Mouse (Mus musculus): ENCODE measurements around the gene Lbhd2. TPM values are rescaled to one million over a fixed set of nuclear protein-coding genes. Genes with fewer than 3 reads are reported as not detected.
A peak's percentile ranks its signal among the peaks of the same experiment; 100 is the strongest.

Gene Lbhd2
- polyA plus RNA-seq (2012; rRNA removed), result 0.46 and 0.93 TPM in 2 replicates

GRCm38 (mm10) chr12:111406622-111407021 is at the start of gene Lbhd2:
Lbhd2 (plus strand) TSS chr12:111406809.
- TF ChIP-seq POLR2A (IDR thresholded peaks at IDR 0.05; ENCODE audit: borderline replicate concordance, extremely low read depth, insufficient read depth, insufficient read length, poor library complexity, severe bottlenecking) (no peak), CTCF (IDR thresholded peaks at IDR 0.05; ENCODE audit: borderline replicate concordance, extremely low read depth, insufficient read depth, insufficient read length) (no peak)
- DNase-seq (ENCODE audit: low read depth), result no peak

- peak; percentile 49 for DNase-seq (ENCODE audit: low read depth)
Observed at GRCm38 (mm10) chr12:111360671-111361070, 45.9 kb upstream of the Lbhd2 start.

GRCm38 (mm10) chr12:111361319-111362098 is 45.1 kb upstream of the Lbhd2 start:
- no peak for DNase-seq (ENCODE audit: low read depth)

More at GRCm38 (mm10) chr12:111360671-111361070, 45.9 kb upstream of the Lbhd2 start:
- TF ChIP-seq POLR2A (IDR thresholded peaks at IDR 0.05; ENCODE audit: borderline replicate concordance, extremely low read depth, insufficient read depth, insufficient read length, poor library complexity, severe bottlenecking), result no peak
- no peak for TF ChIP-seq CTCF (IDR thresholded peaks at IDR 0.05; ENCODE audit: borderline replicate concordance, extremely low read depth, insufficient read depth, insufficient read length)

GRCm38 (mm10) chr12:111364234-111364633 is 42.4 kb upstream of the Lbhd2 start:
- peak; percentile 31; the same call in 1 of the 2 replicates for TF ChIP-seq CTCF (IDR thresholded peaks at IDR 0.05; ENCODE audit: borderline replicate concordance, extremely low read depth, insufficient read depth, insufficient read length)
- TF ChIP-seq POLR2A (IDR thresholded peaks at IDR 0.05; ENCODE audit: borderline replicate concordance, extremely low read depth, insufficient read depth, insufficient read length, poor library complexity, severe bottlenecking), result no peak
- no peak for DNase-seq (ENCODE audit: low read depth)

More at GRCm38 (mm10) chr12:111361319-111362098, 45.1 kb upstream of the Lbhd2 start:
- TF ChIP-seq CTCF (IDR thresholded peaks at IDR 0.05; ENCODE audit: borderline replicate concordance, extremely low read depth, insufficient read depth, insufficient read length) (no peak), POLR2A (IDR thresholded peaks at IDR 0.05; ENCODE audit: borderline replicate concordance, extremely low read depth, insufficient read depth, insufficient read length, poor library complexity, severe bottlenecking) (no peak)

GRCm38 (mm10) chr12:111367065-111367464 is 39.5 kb upstream of the Lbhd2 start:
- no peak for DNase-seq (ENCODE audit: low read depth)
- no peak for TF ChIP-seq POLR2A (IDR thresholded peaks at IDR 0.05; ENCODE audit: borderline replicate concordance, extremely low read depth, insufficient read depth, insufficient read length, poor library complexity, severe bottlenecking)

GRCm38 (mm10) chr12:111370249-111370648 is 36.4 kb upstream of the Lbhd2 start:
- TF ChIP-seq CTCF (IDR thresholded peaks at IDR 0.05; ENCODE audit: borderline replicate concordance, extremely low read depth, insufficient read depth, insufficient read length) (peak; percentile 23; the same call in 1 of the 2 replicates), POLR2A (IDR thresholded peaks at IDR 0.05; ENCODE audit: borderline replicate concordance, extremely low read depth, insufficient read depth, insufficient read length, poor library complexity, severe bottlenecking) (no peak)
- DNase-seq (ENCODE audit: low read depth), result no peak

GRCm38 (mm10) chr12:111371905-111372304 is 34.7 kb upstream of the Lbhd2 start:
- no peak for TF ChIP-seq CTCF (IDR thresholded peaks at IDR 0.05; ENCODE audit: borderline replicate concordance, extremely low read depth, insufficient read depth, insufficient read length)
- no peak for TF ChIP-seq POLR2A (IDR thresholded peaks at IDR 0.05; ENCODE audit: borderline replicate concordance, extremely low read depth, insufficient read depth, insufficient read length, poor library complexity, severe bottlenecking)

GRCm38 (mm10) chr12:111373411-111373810 is 33.2 kb upstream of the Lbhd2 start:
- TF ChIP-seq POLR2A (IDR thresholded peaks at IDR 0.05; ENCODE audit: borderline replicate concordance, extremely low read depth, insufficient read depth, insufficient read length, poor library complexity, severe bottlenecking), result no peak
- no peak for TF ChIP-seq CTCF (IDR thresholded peaks at IDR 0.05; ENCODE audit: borderline replicate concordance, extremely low read depth, insufficient read depth, insufficient read length)
- DNase-seq (ENCODE audit: low read depth), result no peak

More at GRCm38 (mm10) chr12:111371905-111372304, 34.7 kb upstream of the Lbhd2 start:
- DNase-seq (ENCODE audit: low read depth), result no peak

GRCm38 (mm10) chr12:111374727-111375126 is 31.9 kb upstream of the Lbhd2 start:
- no peak for DNase-seq (ENCODE audit: low read depth)
- TF ChIP-seq CTCF (IDR thresholded peaks at IDR 0.05; ENCODE audit: borderline replicate concordance, extremely low read depth, insufficient read depth, insufficient read length) (no peak), POLR2A (IDR thresholded peaks at IDR 0.05; ENCODE audit: borderline replicate concordance, extremely low read depth, insufficient read depth, insufficient read length, poor library complexity, severe bottlenecking) (no peak)

GRCm38 (mm10) chr12:111375559-111375958 is 31.1 kb upstream of the Lbhd2 start:
- TF ChIP-seq CTCF (IDR thresholded peaks at IDR 0.05; ENCODE audit: borderline replicate concordance, extremely low read depth, insufficient read depth, insufficient read length), result no peak
- TF ChIP-seq POLR2A (IDR thresholded peaks at IDR 0.05; ENCODE audit: borderline replicate concordance, extremely low read depth, insufficient read depth, insufficient read length, poor library complexity, severe bottlenecking), result no peak

GRCm38 (mm10) chr12:111376053-111376452 is 30.6 kb upstream of the Lbhd2 start:
- TF ChIP-seq POLR2A (IDR thresholded peaks at IDR 0.05; ENCODE audit: borderline replicate concordance, extremely low read depth, insufficient read depth, insufficient read length, poor library complexity, severe bottlenecking), result no peak
- no peak for TF ChIP-seq CTCF (IDR thresholded peaks at IDR 0.05; ENCODE audit: borderline replicate concordance, extremely low read depth, insufficient read depth, insufficient read length)
- no peak for DNase-seq (ENCODE audit: low read depth)

More at GRCm38 (mm10) chr12:111375559-111375958, 31.1 kb upstream of the Lbhd2 start:
- no peak for DNase-seq (ENCODE audit: low read depth)
